Mouse (Mus musculus): ENCODE results near the gene Olfr874.
"Not testable (repeated sequence)": the region's sequence is repeated elsewhere in the genome, so short reads cannot be mapped to it uniquely, and the experiment has no call there.

Gene Olfr874

DNA sequence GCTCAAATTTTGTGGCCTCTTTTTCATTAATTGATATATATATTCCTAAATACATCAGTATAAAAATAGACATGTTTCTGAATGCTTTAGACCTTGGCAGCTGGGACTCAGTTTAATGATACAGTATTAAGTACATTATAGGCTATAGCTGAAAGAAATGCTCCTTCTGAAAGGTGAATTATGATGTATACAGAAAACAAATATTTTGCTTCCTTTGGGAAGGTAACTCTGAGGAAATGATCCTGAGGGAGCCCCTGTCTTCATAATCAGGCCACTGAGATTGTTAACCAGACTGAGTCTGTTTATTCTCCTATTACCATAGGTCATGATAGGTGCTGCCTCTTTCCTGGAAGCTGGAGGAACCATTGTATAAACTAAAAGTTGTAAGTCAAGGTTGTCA lies at the start of gene Olfr874:
Gene Olfr874 (plus strand): TSS at position 301 of the 400 bp plus-strand sequence.
- no peak for DNase-seq

DNA sequence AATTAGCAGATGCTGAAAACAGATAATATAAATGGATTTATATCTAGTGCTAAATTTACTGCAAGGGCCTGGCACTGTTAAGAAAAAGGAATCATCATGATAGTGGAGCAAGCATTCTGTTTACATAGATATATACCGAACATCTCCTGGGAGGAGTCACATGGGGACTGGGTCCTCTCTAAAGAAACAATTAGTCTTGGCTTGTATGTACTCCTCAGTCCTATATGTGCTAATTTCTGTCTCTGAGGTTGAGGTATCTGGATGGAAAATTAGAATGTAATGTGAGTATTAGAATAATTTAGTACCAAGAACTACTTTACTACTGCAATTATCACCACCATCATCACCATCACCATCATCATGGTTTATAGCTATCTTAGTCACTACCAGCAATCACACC lies 28.8 kb upstream of the Olfr874 start, which contains the start of gene Olfr160:
Gene Olfr160 (minus strand): TSS at position 101 of the 400 bp plus-strand sequence.
- DNase-seq: no peak

DNA sequence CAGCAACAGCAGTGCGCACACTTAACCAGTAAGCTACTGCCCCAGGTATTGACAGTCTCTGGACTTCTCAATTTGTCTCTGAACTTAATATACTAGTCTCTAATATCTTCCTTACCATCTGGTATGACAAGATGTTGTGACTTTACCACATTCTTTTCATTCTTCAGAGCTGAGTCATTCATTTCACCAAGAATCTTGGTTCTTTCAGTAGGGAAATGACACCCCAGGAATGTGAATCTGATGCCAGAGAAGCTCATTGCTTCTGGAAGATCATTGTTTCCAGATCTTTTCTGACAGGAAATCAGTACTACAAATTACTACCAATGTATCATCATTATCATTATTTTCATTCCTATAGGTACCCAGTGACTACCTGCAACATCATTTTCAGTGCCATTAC lies 10.6 kb upstream of the Olfr874 start:
- DNase-seq: no peak

DNA sequence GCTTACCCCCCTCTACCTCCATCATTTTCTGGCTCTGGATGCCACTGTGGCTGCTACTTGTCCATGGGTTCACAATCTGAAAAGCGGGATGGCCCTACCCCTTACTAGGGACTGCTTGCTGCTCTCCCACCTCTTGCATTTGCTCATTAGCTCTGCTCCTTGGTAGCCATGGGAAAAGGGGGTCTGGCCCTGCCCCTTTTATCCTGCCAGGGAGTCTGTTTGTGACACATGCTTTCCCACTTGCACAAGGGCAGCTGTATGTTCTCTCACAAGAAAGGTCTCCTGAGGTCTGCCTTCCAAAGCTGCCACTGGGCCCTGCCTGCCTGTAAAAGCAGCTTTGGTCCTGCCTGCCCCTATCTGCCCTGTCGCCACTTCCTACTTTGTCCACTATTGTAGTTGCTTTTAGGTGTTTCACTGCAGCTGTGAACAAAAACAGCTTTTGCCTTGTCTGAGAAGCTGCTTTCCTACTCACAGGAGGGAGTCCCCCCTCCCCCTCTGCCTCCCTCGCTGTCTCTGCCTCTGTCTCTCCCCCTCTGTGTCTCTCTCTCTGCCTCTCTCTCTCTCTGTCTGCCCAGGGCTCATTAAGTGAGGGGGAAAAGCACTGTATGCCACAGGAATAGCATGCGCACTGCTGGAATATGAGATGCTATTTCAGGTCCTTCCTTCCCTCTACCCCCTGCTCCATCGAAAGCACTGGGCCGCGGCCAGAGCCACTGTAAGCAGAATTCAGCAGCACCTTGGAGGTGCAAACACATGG lies 5.6 kb downstream of the Olfr874 start:
- DNase-seq: no peak

DNA sequence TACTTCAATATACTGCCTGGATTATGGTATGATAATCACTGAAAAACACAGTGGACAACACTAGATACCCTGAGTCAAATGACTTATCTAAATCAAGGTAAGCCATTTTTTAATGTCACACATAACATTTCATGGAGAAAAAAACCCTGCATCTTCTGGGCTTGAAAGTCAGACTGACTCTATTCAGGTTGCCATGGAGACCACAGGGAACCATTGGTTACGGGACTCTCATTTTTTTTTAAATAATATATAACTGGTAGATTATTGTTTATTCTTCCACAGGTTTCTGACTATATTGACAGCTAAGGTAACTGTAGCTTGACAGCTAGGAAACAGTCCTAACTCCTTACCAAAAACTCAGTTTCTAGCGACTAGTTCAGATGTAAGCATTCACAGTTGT lies 6.6 kb downstream of the Olfr874 start:
- no peak for DNase-seq

DNA sequence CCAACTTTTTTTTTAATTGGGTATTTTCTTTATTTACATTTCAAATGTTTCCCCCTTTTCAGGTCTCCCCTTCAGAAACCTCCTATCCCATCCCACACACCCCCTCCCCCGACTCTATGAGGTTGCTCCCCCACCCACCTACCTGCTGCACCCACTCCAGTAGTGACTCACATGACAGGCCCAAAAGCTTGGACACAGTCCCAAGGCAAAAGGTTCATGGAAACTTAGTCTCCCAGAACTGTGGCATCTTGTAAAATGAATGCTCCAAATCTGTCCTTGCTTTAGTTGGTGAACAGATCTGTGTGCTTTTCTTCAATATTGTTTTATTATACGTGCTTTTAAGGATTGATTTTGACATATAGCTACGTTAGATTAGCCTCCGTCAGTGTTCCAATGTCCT lies 7.1 kb downstream of the Olfr874 start:
- DNase-seq: no peak

DNA sequence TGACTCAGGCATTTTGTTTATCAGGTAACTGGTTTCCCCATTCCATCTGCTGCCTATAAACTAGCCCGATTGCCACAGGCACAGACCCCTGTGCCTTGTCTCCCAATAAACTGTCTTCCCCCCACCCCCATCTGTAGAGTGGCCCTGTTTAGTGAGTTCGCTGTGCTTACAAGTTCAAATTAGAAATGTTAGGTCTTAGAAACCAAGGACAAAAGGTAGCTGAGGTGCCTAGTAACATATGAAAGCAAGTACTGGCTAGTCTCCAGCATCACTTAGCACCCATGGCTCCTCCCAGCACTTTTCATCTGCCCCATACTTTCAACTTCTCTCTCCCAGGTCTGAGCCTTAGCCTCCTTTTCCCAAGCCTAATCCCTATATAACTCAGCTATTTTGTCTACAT lies 16.8 kb downstream of the Olfr874 start:
- no peak for DNase-seq

DNA sequence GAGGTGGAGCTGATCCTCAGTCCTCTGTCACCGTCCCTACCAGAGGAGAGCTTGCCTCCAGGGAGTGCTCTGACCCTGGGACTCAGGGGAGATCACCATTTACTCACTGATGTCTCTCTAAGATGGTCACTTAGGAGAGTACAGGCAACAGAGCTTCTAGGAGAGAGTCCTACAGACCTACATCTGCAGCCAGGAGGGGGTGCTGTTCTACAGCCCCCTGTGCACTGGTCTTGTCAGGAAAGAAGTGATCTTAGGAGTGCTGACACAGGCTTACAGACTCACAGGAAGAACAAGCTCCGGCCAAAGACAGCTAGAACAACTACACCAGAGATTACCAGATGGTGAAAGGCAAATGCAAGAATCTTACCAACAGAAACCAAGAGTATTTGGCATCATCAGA lies 17.6 kb downstream of the Olfr874 start:
- no peak for DNase-seq

DNA sequence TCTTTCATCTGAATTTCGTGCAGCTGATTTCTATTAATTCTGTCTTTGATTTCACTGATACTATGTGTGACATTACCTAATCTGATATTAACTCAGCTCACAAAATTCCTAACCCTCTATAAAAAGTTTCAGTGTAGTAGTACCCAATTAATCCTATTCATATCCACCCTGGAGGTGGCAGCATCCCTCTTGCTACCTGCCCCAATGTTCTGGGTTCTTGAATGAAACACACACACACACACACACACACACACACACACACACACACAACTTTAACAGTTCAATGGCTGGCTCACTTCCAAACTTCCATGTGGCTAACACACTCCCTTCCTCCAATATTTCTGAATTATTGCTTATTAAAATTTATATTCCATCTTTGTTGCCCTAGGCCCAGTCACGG lies 25.8 kb downstream of the Olfr874 start:
- DNase-seq: no peak

DNA sequence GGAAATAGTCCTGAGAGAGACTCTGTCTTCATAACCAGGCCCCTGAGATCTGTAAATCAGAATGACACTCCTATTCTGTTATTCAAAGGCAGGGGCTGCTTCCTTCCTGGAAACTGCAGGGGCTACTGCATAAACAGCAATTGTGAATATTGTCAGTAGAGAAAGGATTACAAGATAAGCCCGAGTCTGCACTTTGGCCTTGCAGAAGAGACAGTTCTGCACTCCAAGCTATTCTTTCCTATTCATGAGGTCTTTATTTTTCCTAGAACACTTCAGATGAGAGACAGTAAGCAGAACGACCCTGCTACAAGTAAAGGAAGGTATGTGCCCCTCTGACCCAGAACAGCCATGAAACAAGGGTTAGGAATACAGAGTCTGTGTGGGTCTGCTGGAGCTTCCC lies 26.9 kb downstream of the Olfr874 start, which contains the start of gene Olfr875:
Gene Olfr875 (plus strand): TSS at position 99 of the 400 bp plus-strand sequence.
- no peak for DNase-seq

DNA sequence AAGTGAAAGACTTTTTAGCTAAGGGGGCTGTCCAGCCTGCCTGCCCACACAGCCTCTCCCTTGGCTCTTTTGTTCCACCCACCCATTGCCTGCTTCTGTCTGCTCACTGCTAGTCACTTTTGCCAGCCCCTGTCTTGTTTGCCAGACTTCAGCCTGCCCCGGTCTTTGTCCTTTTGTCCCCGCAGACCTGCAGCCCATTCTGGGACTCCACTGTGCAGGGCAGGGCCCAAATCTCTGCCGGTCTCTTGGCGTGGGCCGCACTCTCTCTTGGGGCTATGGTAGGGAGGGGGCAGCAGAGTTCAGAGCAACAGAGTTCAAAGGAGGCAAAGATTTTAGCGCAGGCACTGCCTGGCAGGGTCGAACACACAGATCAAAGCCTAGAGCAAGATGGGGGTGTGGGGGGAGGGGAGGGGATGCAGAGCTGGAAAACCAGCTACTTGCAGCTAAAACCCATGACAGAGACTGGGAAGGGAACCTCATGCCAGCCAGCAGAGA lies 37.9 kb downstream of the Olfr874 start:
- DNase-seq: peak; percentile 7 to 57

DNA sequence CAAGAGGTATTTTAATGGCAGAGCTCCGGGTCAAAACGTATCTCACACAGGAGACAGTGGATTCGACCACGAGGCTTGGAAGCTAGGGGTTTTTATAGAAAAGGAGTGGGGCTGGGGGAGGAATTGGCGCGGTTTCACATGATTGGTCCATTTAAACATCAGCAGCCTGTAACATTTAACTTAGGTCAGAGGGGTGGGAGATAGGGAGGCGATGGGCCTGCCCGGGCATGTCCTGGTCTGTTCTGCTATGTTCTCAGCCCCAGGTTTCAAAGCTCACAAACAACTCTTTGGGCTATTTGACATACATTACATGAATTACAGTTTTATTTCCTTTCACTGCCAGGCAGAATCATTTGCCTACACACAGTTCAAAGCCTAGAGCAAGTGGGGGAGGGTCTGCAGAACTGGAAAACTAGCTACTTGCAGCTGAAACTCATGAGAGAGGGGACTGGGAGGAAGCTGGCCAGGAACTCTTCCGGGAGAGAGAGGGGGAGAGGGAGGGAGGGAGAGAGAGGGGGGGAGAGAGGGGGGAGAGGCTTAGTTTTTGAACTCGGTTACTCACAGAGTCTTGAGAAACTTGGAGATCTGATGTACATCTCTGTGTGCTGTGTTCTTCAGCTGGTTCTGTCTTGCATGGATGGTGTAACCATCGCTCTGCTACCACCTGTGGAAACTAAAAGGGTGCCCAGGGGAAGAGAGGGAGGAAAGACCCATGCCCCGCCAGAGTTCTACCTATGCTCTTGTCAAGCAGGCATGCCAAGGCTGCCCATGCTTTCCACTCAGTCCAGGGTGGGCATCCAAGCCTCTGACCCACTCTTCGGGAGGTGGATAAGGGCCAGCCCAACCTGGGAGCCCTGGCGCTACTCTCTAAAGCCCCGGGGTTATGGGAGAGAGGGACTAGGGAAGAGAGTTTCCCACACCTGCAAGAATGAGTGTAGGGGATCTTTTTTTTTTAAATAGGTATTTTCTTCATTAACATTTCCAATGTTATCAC lies 38.8 kb downstream of the Olfr874 start:
- not testable (repeated sequence) for DNase-seq

DNA sequence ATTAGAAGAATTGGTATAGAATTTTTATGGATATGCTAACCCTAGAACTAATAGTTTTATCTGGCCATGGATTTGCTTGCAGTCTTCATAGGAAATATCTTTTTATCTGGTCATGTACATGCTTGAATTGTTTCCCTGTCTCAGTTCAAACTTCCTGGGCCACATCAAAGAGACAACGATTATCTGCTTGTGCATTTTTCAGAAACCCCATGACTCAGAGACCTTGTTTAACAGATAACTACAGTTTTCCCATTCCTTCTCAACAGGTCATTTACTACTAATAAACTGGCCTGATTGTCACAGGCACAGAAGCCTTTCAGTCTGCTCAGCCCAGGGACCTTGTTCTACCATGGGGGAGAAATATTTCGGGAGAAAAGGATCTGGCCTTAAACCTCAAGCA lies 41.5 kb downstream of the Olfr874 start:
- no peak for DNase-seq

Data from kidney, postnatal 25 days (tissue).